Mouse (Mus musculus): ENCODE data around the gene Cyth4. TPM values are rescaled to one million over a fixed set of nuclear protein-coding genes. Genes with fewer than 3 reads are reported as not detected.

Cyth4 gene
- polyA plus RNA-seq, 1 experiment: 4.9 TPM

Other genes starting within 250 kb of the Cyth4 start
- not detected in 2 replicates for gene Tex33, start 201.1 kb upstream of the Cyth4 start, polyA plus RNA-seq (2012; ENCODE audit: insufficient read depth, insufficient read length, missing spikeins)
- gene Tst, start 191.1 kb upstream of the Cyth4 start, polyA plus RNA-seq (2012; ENCODE audit: insufficient read depth, insufficient read length, missing spikeins): 37.0 and 39.4 TPM in 2 replicates
- gene Mpst, start 190.6 kb upstream of the Cyth4 start, polyA plus RNA-seq (2012; ENCODE audit: insufficient read depth, insufficient read length, missing spikeins): 22.1 and 26.4 TPM in 2 replicates
- gene Kctd17, start 168.5 kb upstream of the Cyth4 start, polyA plus RNA-seq (2012; ENCODE audit: insufficient read depth, insufficient read length, missing spikeins): 37.9 and 42.7 TPM in 2 replicates
- 0.71 and 2.0 TPM in 2 replicates for gene Tmprss6, start 128.4 kb upstream of the Cyth4 start, polyA plus RNA-seq (2012; ENCODE audit: insufficient read depth, insufficient read length, missing spikeins)
- 0.71 TPM in 1 of 2 replicates, not detected in the other for gene Il2rb, start 101.8 kb upstream of the Cyth4 start, polyA plus RNA-seq (2012; ENCODE audit: insufficient read depth, insufficient read length, missing spikeins)
- gene C1qtnf6, start 65.6 kb upstream of the Cyth4 start, polyA plus RNA-seq (2012; ENCODE audit: insufficient read depth, insufficient read length, missing spikeins): 2.7 and 3.3 TPM in 2 replicates
- not detected in 2 replicates for gene Sstr3, start 52.4 kb upstream of the Cyth4 start, polyA plus RNA-seq (2012; ENCODE audit: insufficient read depth, insufficient read length, missing spikeins)
- gene Rac2, start 24.3 kb upstream of the Cyth4 start, polyA plus RNA-seq (2012; ENCODE audit: insufficient read depth, insufficient read length, missing spikeins): 3.6 and 8.2 TPM in 2 replicates
- gene Elfn2, start 121.7 kb downstream of the Cyth4 start, polyA plus RNA-seq (2012; ENCODE audit: insufficient read depth, insufficient read length, missing spikeins): not detected in 2 replicates
- gene Mfng, start 176.4 kb downstream of the Cyth4 start, polyA plus RNA-seq (2012; ENCODE audit: insufficient read depth, insufficient read length, missing spikeins): 12.0 and 20.7 TPM in 2 replicates
- gene Card10, start 206.0 kb downstream of the Cyth4 start, polyA plus RNA-seq (2012; ENCODE audit: insufficient read depth, insufficient read length, missing spikeins): 3.9 and 4.8 TPM in 2 replicates
- gene Cdc42ep1, start 245.6 kb downstream of the Cyth4 start, polyA plus RNA-seq (2012; ENCODE audit: insufficient read depth, insufficient read length, missing spikeins): 18.4 and 21.7 TPM in 2 replicates

Data from brown adipose tissue, adult 24 weeks (tissue).